Mouse (Mus musculus) urinary bladder, postnatal 10 days (tissue): ENCODE measurements around the gene Zfp961.
"Not testable (repeated sequence)": the region's sequence is repeated elsewhere in the genome, so short reads cannot be mapped to it uniquely, and the experiment has no call there.

ENCODE experiments used
- DNase-seq: peaks from one replicate; pipeline ENCODE4 v3.0.0; 2022; ENCODE audit warnings: low spot score

The Zfp961 gene

DNA sequence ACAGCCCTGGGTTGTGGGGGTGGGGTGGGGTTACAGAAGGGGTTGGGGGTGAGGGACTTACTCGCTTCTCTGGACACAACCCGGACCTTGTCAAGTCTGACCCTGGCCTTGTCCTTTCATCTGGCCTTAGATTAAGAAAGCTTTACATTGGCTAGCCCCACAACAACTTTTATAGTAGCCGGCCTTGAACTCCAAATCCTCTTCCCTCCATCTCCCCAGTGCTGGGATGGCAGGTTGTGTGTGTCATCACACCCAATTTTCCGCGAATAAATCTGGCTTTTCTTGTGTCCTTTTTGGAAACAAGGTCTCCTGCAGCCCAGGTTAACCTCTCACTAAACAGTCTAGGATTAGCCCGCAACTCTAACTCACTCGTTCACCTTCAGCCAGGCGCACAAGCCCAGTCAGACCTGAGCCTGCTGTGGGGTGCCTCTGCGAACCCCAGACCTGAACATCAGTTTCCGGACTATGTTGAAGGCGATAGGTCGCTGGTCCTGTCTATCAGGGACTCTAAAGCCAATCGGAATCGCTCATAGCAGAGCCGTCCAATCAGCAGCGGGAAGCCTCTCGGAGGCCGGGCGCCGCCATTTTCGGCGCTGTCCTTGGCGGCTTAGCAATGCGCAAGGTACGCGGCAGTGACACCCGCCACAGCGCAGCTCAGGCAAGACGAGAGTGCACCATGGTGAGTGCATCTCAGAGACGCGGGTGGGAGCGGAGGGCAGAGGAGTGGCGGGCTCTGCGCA is at the start of gene Zfp961:
Gene Zfp961, plus strand, starts transcription at position 557 of the 740 bp plus-strand sequence.
- peak; percentile 98 for DNase-seq

- DNase-seq = not testable (repeated sequence)
Observed at GRCm38 (mm10) chr8:71903084-71903483, 47.8 kb upstream of the Zfp961 start.

DNA sequence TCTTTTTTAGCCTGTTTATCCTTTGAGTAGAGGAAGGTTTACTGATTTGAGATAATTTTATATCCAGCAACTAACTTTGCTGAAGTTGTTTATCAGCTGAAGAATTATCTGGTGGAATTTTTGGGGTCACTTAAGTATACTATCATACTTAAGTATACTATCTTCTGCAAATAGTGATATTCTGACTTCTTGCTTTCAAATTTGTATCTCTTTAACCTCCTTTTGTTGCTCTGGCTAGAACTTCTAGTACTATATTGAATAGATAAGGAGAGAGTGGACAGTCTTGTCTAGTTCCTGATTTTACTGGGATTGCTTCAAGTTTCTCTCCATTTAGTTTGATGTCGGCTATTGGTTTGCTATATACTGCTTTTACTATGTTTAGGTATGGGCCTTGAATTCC is 44.0 kb upstream of the Zfp961 start:
- no peak for DNase-seq

DNA sequence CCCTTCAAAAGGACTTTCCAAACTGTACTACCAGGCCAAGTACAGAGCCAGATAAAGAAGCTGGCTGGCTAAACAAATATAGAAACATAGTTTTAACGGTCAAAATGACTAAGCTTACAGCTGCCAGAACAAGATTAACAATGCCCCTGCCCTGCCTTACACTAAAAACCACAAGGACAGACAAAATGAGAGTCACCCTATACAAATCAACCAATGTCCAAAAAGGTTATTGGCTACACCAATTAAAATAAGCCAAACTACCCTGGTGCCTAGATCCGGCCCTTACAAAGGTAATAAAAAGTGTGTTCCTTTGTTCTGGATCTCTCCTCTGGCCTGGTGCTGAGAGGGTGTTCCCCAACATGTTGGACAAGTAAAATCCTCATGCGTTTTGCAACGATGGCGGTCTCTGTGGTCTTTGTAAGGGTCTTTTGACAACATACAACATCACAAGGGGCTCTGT is 43.0 kb upstream of the Zfp961 start:
- DNase-seq = no peak

GRCm38 (mm10) chr8:71908309-71909261 is 42.3 kb upstream of the Zfp961 start, which contains the start of the genes Zfp882 and Zfp617:
Zfp882 (plus strand) TSS chr8:71908608.
Zfp617 (plus strand) TSS chr8:71908635.
- DNase-seq = peak; percentile 32

- no peak for DNase-seq
Observed at GRCm38 (mm10) chr8:71912286-71912685, 38.6 kb upstream of the Zfp961 start.

DNA sequence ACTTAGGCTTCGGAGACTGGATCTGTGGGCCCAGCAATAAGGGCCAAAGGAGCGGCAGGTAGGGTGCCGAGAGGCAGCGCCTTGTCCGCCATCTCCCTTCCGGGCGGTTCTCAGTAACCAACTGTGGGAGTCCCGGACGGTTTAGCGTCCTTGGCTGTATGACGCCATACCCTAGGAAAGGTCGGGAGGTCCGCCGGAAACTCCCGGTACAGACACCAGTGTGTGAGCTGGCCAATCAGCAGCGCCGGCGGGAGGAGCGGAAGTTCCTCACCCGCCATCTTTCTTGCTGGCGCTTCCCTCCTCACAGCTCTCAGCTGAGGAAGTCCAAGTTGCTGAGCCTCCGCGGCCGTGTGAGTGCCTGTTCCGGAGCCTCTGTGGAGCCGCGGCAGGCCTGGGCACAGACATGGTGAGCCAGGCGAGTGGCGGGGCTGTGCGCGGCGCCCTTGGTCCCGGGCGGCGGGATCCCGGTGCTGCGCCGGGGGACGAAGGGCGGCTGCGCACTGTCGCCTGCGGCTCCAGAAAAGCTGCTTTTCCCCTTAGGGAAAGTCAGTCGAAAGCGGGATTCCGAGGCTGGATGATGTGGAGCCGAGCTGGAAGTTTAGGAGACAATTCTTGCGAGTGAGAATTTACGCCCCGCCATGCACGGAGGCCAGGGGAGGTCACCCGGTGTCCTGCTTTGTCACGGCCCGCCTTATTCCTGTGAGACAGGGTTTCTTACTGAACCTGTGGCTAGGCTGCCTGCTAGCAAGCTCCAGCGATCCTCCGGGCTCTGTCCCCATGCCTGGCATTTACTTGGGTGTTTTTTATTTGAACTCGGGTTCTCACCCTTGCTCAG is 28.1 kb upstream of the Zfp961 start:
- DNase-seq = peak; percentile 81

DNA sequence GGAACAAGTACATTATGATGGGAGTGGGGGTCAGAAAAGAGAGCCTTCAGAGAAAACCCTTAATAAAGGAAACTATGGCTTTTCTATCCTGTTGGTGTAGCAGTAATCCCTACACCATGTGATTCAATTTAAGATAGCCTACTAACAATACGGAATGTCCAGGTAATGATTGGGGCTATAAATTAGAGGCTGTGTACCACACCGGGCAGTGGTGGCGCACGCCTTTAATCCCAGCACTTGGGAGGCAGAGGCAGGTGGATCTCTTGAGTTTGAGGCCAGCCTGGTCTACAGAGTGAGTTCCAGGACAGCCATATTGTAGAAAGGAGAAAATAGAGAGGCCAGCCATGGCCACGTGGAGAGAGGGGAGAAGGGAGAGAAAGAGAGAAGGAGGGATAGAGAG is 25.0 kb upstream of the Zfp961 start:
- DNase-seq = no peak

- DNase-seq = no peak
Observed at GRCm38 (mm10) chr8:71926551-71926950, 24.3 kb upstream of the Zfp961 start.

DNA sequence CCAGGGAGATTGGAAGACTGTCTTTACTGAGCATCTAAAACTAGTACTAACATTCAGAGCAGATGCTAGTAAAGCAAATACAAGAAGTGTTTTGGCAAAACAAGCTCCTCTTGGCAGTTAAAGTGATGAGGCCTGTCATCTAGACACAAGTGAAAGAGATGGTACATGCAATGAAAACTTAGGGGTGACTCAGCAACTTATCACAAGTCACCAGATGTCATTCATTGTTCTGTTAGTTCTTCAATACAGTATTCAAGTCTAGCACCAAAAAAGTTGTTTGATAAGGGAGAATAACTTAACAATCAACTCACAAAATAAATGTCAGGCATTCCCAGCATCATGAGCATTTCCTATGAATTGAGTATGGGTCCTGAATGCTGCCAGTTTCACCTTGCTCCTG is 23.1 kb upstream of the Zfp961 start:
- DNase-seq = no peak

GRCm38 (mm10) chr8:71938037-71938436 is 12.8 kb upstream of the Zfp961 start:
- DNase-seq = not testable (repeated sequence)

DNA sequence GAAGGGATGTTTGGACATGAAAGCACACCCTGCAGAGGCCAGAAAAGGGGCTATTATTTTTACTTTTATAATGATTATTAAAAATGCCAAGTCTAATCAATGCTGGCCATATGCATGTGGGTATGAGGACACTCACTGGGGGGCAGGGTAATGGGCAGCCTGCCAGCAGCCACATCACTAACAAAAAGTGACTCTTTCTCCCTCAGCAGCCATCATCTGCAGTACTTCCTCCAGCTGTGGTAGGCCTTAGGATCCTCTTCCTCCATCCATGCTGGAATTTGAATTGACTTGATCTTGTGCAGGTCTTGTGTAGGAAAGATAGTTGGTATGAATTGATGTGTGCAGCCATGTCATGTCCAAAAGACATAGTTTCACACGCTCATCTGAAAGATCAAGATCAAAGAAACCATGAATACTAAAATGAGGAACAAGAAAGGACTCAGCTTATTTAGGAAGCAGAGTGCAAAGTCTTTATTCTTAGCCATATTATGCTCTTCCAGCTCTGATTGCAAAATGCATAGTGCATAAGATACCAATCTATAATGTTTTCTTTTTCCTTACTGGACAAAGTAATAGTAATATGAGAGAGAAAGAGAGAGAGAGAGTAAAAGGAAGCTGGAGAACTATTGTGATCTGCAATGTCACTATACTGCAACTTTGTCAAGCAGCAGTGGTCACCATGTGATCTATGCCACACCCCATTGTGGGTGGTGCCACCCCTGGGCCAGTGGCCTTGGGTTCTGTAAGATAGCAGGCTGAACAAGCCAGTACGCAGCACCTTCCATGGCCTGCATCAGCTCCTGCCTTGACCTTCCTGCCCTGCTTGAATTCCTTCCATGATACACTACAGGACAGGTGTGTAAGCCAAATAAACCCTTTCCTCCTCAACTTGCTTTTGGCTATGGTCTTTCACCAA is 10.3 kb upstream of the Zfp961 start:
- no peak for DNase-seq

- no peak for DNase-seq
Observed at GRCm38 (mm10) chr8:71941776-71942175, 9.1 kb upstream of the Zfp961 start.

DNA sequence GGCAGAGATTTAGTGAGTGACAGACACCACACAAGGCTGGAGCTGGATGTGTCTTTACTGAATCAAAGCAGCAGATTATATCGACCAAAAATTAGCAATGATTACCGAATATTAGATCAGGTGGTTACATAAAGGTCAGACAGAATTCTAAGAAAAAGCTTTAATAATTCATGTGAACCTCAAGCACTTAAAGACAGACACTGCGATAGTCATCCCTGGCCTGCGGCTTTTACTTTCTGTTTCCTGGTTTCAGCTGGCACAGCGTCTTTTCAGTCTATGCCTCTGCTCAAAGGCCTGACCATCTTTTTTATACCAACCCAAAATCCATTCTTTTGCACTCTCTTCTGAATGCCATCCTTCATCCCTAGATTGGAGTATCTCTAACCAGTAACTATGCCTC is 2.2 kb upstream of the Zfp961 start:
- DNase-seq = no peak

DNA sequence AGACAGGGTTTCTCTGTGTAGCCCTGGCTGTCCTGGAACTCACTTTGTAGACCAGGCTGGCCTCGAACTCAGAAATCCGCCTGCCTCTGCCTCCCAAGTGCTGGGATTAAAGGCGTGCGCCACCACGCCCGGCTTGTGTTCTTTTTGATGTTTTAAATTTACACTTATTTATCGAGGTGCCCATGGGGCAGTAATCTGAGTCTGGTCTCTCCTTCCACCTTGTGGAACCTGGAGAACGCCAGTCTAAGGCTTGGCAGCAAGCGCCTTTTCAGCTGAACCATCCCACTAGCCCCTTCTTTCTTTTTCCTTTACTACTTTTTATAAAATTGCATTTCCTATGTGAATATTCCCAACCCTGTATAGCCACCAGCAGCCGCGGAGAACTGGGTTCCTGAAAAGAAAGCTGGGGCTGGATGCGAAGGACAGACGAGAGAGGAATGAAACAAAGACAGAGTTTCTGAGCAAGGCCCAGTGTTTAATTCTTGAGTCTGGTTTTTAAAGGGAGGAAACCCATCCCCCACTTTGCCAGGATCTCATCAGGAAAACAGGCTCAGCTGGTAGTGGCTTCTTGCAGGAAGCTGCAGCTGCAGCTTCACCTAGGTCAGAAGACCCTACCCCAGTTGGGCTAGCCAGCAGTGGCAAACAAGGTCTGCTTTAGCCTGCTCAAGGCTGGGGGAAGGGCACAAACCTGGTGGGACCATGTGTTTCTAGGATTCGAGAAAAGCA is 761 bp downstream of the Zfp961 start:
- no peak for DNase-seq

- no peak for DNase-seq
Observed at GRCm38 (mm10) chr8:71952489-71952888, 1.7 kb downstream of the Zfp961 start.

DNA sequence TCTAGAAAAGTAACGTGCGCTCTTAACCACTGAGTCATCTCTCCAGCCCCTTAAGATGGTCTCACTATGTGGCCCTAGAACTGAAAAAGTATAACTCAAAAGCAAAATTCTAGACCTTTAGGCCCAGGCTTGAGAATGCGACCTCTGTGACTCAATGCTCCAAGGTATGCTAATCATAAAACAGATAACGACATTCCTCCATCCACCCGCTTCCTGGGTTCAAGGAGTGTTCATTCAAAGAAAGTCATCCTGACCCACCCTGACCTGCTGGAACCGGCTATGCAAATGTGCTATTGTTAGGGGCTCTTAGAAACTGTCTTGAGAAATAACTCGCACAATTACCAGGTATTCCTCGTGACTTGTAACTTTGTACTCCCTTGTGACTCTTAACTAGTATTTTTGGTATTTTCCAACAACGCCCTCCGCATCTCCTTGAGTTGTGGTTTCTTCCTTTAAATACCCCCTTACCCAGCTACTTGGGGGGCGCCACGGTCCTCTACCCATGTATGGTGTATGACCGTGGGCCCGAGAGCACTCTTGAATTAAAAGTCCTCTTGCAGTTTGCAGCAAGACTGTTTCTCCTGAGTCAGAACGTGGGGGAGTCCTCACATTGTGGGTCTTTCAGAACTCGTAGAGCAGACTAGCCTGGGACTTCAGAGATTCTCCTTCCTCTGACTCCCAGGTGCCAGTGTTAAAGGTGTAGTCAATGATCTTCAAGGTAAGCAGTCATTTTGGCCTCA is 2.3 kb downstream of the Zfp961 start:
- not testable (repeated sequence) for DNase-seq

DNA sequence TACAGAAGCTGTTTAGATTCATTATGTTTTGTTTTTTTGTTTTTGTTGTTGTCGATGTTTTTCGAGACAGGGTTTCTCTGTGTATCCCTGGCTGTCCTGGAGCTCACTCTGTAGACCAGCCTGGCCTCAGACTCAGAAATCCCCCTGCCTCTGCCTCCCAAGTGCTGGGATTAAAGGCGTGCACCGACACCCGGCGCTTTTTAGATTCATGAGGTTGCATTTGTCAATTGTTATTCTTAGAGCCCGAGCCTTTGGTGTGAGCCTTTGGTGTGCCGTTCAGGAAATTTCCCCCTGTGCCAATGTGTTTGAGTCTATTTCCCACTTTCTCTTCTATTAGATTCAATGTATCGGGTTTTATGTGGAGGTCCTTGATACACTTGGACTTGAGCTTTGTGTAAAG is 3.8 kb downstream of the Zfp961 start:
- DNase-seq = no peak

DNA sequence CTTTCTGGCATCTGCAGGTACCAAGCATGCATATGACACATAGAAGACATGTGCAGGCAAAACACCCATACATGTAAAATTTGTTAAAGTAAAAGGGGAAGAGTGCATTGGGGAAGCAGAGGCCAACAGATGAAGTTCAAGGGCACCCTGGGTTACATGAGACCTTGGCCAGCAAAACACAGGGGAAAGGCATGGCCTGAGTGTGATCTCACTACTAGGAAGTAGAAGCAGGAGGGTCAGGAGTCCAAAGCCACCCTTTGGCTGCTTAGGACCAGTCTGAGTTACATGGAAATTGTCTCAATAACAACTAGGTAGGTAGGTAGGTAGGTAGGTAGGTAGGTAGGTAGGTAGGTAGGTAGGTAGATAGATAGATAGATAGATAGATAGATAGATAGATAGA is 9.6 kb downstream of the Zfp961 start:
- DNase-seq = no peak
